Mouse (Mus musculus) forebrain, embryonic 11.5 days (tissue): ENCODE results near the gene Polr1a. TPM values are rescaled to one million over a fixed set of nuclear protein-coding genes. Genes with fewer than 3 reads are reported as not detected.
A peak's percentile ranks its signal among the peaks of the same experiment; 100 is the strongest.

Source experiments
- ATAC-seq: fragments of 200-750 bp; cut with Nextera tagmentation; replicated peaks from 2 replicates; pipeline ENCODE4 v1.8.0; 2017; ENCODE audit warnings: moderate TSS enrichment; ENCODE audit not compliant: low FRiP score
- DNase-seq: peaks from one replicate; pipeline ENCODE4 v3.0.0-alpha.2; 2017; ENCODE audit warnings: low spot score
- H3K27ac ChIP-seq: fragments of 300-500 bp; sonication (generic); 2 replicates; pipeline ENCODE4 v1.5.1; 2014; ENCODE audit warnings: low read depth, low read length
- H3K27me3 ChIP-seq: fragments of 300-500 bp; sonication (generic); 2 replicates; pipeline ENCODE4 v1.6.1; 2014; ENCODE audit warnings: mild to moderate bottlenecking, low read length, mixed read lengths; ENCODE audit not compliant: control insufficient read depth, insufficient read depth
- H3K36me3 ChIP-seq: fragments of 300-500 bp; sonication (generic); 2 replicates; pipeline ENCODE4 v1.6.1; 2014; ENCODE audit warnings: mild to moderate bottlenecking, low read length, moderate library complexity, mixed read lengths; ENCODE audit not compliant: control insufficient read depth, insufficient read depth
- H3K4me1 ChIP-seq: fragments of 300-500 bp; sonication (generic); replicated peaks from 2 replicates; pipeline ENCODE4 v1.6.1; 2014; ENCODE audit warnings: low read length, mixed read lengths; ENCODE audit not compliant: control insufficient read depth, insufficient read depth
- H3K4me2 ChIP-seq: fragments of 300-500 bp; sonication (generic); 2 replicates; pipeline ENCODE4 v1.6.1; 2014; ENCODE audit warnings: low read depth, mild to moderate bottlenecking, low read length, moderate library complexity, mixed read lengths; ENCODE audit not compliant: severe bottlenecking
- H3K4me3 ChIP-seq: fragments of 300-500 bp; sonication (generic); 2 replicates; pipeline ENCODE4 v1.5.1; 2014; ENCODE audit warnings: low read depth, low read length
- H3K9ac ChIP-seq: fragments of 300-500 bp; sonication (generic); 2 replicates; pipeline ENCODE4 v1.6.1; 2014; ENCODE audit warnings: low read length
- H3K9me3 ChIP-seq: fragments of 300-500 bp; sonication (generic); 2 replicates; pipeline ENCODE4 v1.6.1; 2016; ENCODE audit warnings: low read length, mixed read lengths; ENCODE audit not compliant: control insufficient read depth
- WGBS: fragments of 180-500 bp; shearing (Covaris S2); extraction: QIAGEN DNeasy Blood & Tissue Kit; methylation state at CpG from one replicate; pipeline ENCODE4 v1.1.7; 2014; 5-methylcytosine and 5-hydroxymethylcytosine counted together
- polyA plus RNA-seq: library from polyadenylated mRNA; unstranded; fragments of >200 nt; fragmentation: Nextera tagmentation; extraction: Ambion mirVana; gene quantifications from 2 replicates; pipeline ENCODE4 v1.2.1, GENCODE M21; 2014

The Polr1a gene
- 32.9 and 38.5 TPM in 2 replicates for polyA plus RNA-seq

DNA sequence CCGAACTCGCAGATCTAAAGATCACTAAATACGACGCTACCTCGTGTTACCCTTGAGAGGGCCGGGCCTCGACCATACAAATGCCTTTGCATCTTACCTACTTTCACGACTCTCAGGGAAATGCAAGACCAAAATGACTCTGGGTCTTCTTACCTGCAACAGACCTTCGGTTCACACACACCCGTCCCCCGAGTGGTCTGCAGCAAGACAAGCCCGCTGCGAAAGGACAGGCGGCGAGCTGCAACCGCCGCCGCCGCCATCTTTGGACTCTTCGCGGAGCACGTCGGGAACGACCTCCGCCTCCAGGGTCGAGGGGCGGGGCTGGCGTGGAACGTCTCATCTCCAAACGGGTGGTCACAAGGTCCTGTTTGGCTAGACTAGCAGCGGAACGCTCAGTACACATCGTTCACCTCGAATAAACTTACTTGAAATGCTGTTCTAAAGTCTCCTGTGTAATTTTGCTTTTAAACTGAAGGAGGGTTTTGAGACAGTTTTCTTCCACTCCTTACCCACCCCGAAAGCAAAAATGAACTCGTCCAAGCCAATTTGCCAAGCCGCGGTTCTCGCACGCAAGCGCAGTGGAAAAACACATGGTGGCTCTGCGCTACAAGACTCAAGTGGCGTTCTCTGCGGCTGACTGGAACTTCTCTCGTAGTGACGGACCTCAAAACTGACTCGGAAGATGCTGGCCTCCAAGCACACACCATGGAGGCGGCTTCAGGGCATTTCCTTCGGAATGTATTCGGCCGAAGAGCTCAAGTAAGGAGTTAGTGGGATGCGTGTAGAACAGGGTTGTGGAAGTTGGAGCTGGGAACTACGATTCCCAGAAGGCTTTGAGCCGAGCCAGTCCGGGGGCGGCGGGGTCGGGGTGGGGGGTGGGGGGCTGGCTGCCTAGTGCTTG is at the start of gene Polr1a, which contains the start of gene Ptcd3:
Gene Polr1a (plus strand): TSS at position 573 of the 901 bp plus-strand sequence.
Gene Ptcd3 (minus strand): TSS at position 270 of the 901 bp plus-strand sequence.
- Histone ChIP-seq H3K4me1 (no peaks in the 10 kb centered on the region), H3K27me3 (no peaks in the 10 kb centered on the region), H3K27ac (peak within 1 kb of the TSS; percentile 25; the same call in 1 of the 2 replicates), H3K9ac (peak within 1 kb of the TSS; percentile 79), H3K4me2 (peak within 1 kb of the TSS; percentile 74), H3K9me3 (no peaks in the 10 kb centered on the region), H3K36me3 (no peaks in the 10 kb centered on the region; the same call in 1 of the 2 replicates), H3K4me3 (peak within 1 kb of the TSS; percentile 80)
- ATAC-seq (peak; percentile 93), DNase-seq (peak; percentile 95)
- under 1% methylated on average over 58 of the region's 58 CpGs for WGBS

- H3K27me3 ChIP-seq, result no peaks in the 10 kb centered on the region
- H3K4me2 ChIP-seq, result no peak overlapping the region
- H3K9ac ChIP-seq, result no peak overlapping the region
- peaks cover 18% of the 10 kb centered on the region; the same call in 1 of the 2 replicates for H3K36me3 ChIP-seq
- no peak overlapping the region for H3K27ac ChIP-seq
- ATAC-seq, result no peak
- no peaks in the 10 kb centered on the region for H3K4me1 ChIP-seq
- DNase-seq, result no peak
- 90% methylated on average over 2 of the region's 2 CpGs for WGBS
- no peaks in the 10 kb centered on the region for H3K9me3 ChIP-seq
- H3K4me3 ChIP-seq, result no peak overlapping the region
Measured at GRCm38 (mm10) chr6:71867751-71868150, 41.1 kb upstream of the Polr1a start.

- Histone ChIP-seq H3K27me3 (no peaks in the 10 kb centered on the region), H3K4me3 (no peak overlapping the region), H3K9me3 (no peaks in the 10 kb centered on the region), H3K27ac (no peak overlapping the region), H3K9ac (no peak overlapping the region), H3K4me2 (no peak overlapping the region), H3K4me1 (no peaks in the 10 kb centered on the region), H3K36me3 (peaks cover 14% of the 10 kb centered on the region; the same call in 1 of the 2 replicates)
- DNase-seq (no peak), ATAC-seq (no peak)
- 87% methylated on average over 1 of the region's 1 CpGs for WGBS
Measured at GRCm38 (mm10) chr6:71868809-71869208, 40.0 kb upstream of the Polr1a start.

- Histone ChIP-seq H3K9me3 (no peaks in the 10 kb centered on the region), H3K9ac (no peak overlapping the region), H3K27me3 (no peaks in the 10 kb centered on the region), H3K4me2 (no peak overlapping the region), H3K4me1 (no peaks in the 10 kb centered on the region), H3K27ac (no peak overlapping the region), H3K4me3 (no peak overlapping the region), H3K36me3 (peaks cover 3% of the 10 kb centered on the region; the same call in 1 of the 2 replicates)
- 96% methylated on average over 9 of the region's 9 CpGs for WGBS
- no peak for ATAC-seq
- DNase-seq, result no peak
Measured at GRCm38 (mm10) chr6:71871396-71871795, 37.5 kb upstream of the Polr1a start.

- 93% methylated on average over 3 of the region's 3 CpGs for WGBS
- Histone ChIP-seq H3K9me3 (no peaks in the 10 kb centered on the region), H3K4me3 (no peak overlapping the region), H3K9ac (no peak overlapping the region), H3K4me1 (no peaks in the 10 kb centered on the region), H3K36me3 (peaks cover 12% of the 10 kb centered on the region), H3K4me2 (no peak overlapping the region), H3K27ac (no peak overlapping the region), H3K27me3 (no peaks in the 10 kb centered on the region)
- DNase-seq (no peak), ATAC-seq (no peak)
Measured at GRCm38 (mm10) chr6:71877965-71878760, 30.7 kb upstream of the Polr1a start.

DNA sequence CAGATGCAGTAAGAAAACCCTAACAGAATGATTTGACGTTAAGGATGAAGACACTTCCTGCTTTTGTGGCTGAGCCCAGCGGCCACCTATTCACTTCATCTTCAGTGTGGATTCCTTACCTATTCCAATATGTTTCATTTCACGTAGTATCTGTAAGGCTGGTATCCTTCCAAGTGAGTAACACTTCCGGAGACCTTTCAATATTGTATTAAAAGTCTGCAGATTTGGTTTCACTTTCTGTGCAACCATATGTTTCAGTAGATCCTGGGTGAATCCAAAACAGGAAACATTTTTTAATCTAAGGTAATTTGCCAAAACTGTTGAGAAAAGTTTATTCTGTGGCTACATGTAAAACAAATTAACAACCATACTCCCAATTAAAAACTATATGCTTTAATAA is 15.6 kb upstream of the Polr1a start:
- no peak for ATAC-seq

DNA sequence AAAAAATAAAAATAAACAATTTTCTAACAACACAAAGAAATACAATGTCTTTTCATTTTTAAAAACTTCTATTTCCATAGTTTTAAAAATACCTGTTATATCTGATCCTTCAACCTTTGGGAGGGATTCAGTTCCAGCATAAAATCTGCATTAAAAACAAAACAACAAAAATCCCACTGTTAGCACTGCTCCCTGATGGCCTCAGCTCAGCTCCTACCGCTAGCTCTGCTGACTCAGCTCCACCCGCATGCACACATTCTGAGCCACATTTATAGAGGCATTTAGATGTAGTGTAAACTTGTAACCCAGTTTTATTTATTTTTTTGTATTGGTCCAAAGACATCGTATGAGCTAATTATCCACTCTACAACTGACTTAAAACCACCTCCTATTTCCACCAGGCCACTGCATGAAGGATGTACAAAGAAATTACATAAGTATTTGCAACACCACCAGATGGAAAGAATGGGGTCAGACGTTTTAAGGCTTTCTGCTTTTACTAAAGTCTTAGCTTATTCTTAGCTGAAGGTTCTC is 1.1 kb upstream of the Polr1a start:
- Histone ChIP-seq H3K36me3 (no peaks in the 10 kb centered on the region; the same call in 1 of the 2 replicates), H3K4me1 (no peaks in the 10 kb centered on the region), H3K9ac (peak overlapping the region; percentile 79), H3K9me3 (no peaks in the 10 kb centered on the region), H3K27me3 (no peaks in the 10 kb centered on the region), H3K4me2 (peak overlapping the region; percentile 74), H3K4me3 (peak overlapping the region; percentile 80), H3K27ac (no peak overlapping the region)
- DNase-seq, result no peak
- ATAC-seq, result no peak
- 9% methylated on average over 4 of the region's 4 CpGs for WGBS

More for the DNA sequence above, 15.6 kb upstream of the Polr1a start:
- no peak for DNase-seq
- no peak overlapping the region for H3K27ac ChIP-seq
- H3K36me3 ChIP-seq, result peaks cover 16% of the 10 kb centered on the region
- H3K9me3 ChIP-seq, result no peaks in the 10 kb centered on the region
- 94% methylated on average over 4 of the region's 4 CpGs for WGBS
- H3K4me3 ChIP-seq, result no peak overlapping the region
- no peak overlapping the region for H3K4me2 ChIP-seq
- H3K27me3 ChIP-seq, result no peaks in the 10 kb centered on the region
- no peak overlapping the region for H3K9ac ChIP-seq
- no peaks in the 10 kb centered on the region for H3K4me1 ChIP-seq

DNA sequence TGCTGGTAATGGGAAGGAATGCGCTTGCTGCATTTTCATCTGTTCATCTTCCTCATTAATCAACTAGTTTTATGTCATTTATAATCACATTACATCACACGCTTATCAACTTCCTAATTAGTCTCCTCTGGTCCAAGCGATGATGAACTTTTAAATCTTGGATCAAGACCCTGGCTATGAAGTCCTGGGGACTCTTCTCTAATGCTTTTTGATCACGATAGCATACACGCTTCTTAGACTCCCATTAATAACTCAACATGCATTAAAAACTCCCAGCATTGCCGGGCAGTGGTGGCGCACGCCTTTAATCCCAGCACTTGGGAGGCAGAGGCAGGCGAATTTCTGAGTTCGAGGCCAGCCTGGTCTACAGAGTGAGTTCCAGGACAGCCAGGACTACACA is 531 bp downstream of the Polr1a start:
- ATAC-seq, result no peak
- no peaks in the 10 kb centered on the region; the same call in 1 of the 2 replicates for H3K36me3 ChIP-seq
- H3K27me3 ChIP-seq, result no peaks in the 10 kb centered on the region
- peak overlapping the region; percentile 80 for H3K4me3 ChIP-seq
- no peaks in the 10 kb centered on the region for H3K4me1 ChIP-seq
- H3K27ac ChIP-seq, result 0 out of 2 replicates have a peak overlapping the region, but pooled peaks have one; percentile 15
- 28% methylated on average over 10 of the region's 10 CpGs for WGBS
- H3K4me2 ChIP-seq, result peak overlapping the region; percentile 49
- H3K9me3 ChIP-seq, result no peaks in the 10 kb centered on the region
- peak overlapping the region; percentile 79; the same call in 1 of the 2 replicates for H3K9ac ChIP-seq
- DNase-seq, result no peak
